Mouse (Mus musculus) thymus, adult 2 months (tissue): ENCODE measurements around the gene Ccdc162.

Source experiments
- CTCF ChIP-seq: fragments of 200-500 bp; IDR thresholded peaks from 2 replicates; pipeline ENCODE4 v1.5.1; 2012; ENCODE audit warnings: mild to moderate bottlenecking, control low read depth, low read length, moderate library complexity, borderline replicate concordance; ENCODE audit not compliant: control insufficient read depth, poor library complexity, insufficient read depth; ENCODE audit errors: extremely low read depth
- POLR2A ChIP-seq: fragments of 200-500 bp; IDR thresholded peaks from 2 replicates; pipeline ENCODE4 v1.6.1; 2012; ENCODE audit warnings: mild to moderate bottlenecking, low read length, control low read depth, moderate library complexity; ENCODE audit not compliant: control insufficient read depth, poor library complexity, insufficient read depth; ENCODE audit errors: extremely low read depth

DNA sequence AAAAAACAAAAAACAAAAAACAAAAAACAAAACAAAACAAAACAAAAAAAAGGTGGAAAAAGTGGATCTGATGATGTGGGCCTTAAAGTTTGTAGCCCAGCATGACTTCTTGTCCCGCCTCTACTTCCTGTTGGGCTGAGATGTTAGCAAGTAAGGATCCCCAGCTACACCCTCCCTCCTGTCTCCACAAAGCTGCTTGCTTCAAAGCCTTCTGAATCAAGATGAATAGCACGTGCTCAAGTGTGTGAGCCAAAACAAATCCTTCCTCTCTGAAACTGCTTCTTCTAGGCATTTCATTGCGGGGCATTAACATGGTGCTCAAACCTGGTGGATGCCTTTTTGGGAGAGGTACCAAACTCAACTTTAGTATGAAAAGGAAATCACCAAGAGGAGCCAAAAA lies 77.7 kb downstream of the Ccdc162 start:
- no peak for TF ChIP-seq CTCF
- no peak for TF ChIP-seq POLR2A
